Mouse (Mus musculus): ENCODE results near the gene Inpp4b.

- TF ChIP-seq CTCF (IDR thresholded peaks at IDR 0.05) (no peak), EP300 (IDR thresholded peaks at IDR 0.05) (no peak)
Observed at GRCm38 (mm10) chr8:81341191-81341590, 1.2 kb upstream of the Inpp4b start.

Data from lung, postnatal 0 days (tissue).